Mouse (Mus musculus) ES-E14 (cell line): ENCODE data around the gene Farsb.

Source experiments
- CHD2 ChIP-seq: IDR thresholded peaks from 2 replicates; pipeline ENCODE4 v1.6.1; 2014; ENCODE audit warnings: mild to moderate bottlenecking, low read depth, low read length, inconsistent platforms
- HCFC1 ChIP-seq: IDR thresholded peaks from 2 replicates; pipeline ENCODE4 v1.6.1; 2012; ENCODE audit warnings: low read length, inconsistent platforms, borderline replicate concordance; ENCODE audit not compliant: insufficient read depth
- MAFK ChIP-seq: IDR thresholded peaks from 2 replicates; pipeline ENCODE4 v1.6.1; 2014; ENCODE audit warnings: mild to moderate bottlenecking, low read depth, low read length, inconsistent platforms; ENCODE audit not compliant: insufficient read depth

GRCm38 (mm10) chr1:78370121-78370520 lies 118.6 kb downstream of the Farsb start:
- no peak for TF ChIP-seq MAFK
- TF ChIP-seq HCFC1 = no peak
- TF ChIP-seq CHD2 = no peak
